Mouse (Mus musculus) megakaryocyte, embryonic 14.5 days (primary cell): ENCODE results near the gene Rhobtb1.

Source experiments
- FLI1 ChIP-seq: IDR thresholded peaks from 2 replicates; pipeline ENCODE4 v1.6.1; 2012; ENCODE audit warnings: low read length, inconsistent platforms, mixed read lengths
- GATA1 ChIP-seq: IDR thresholded peaks from 3 replicates; pipeline ENCODE4 v1.6.1; 2012; ENCODE audit warnings: mixed read lengths, low read length, inconsistent platforms, borderline replicate concordance

GRCm38 (mm10) chr10:69221148-69221547, 69.9 kb downstream of the Rhobtb1 start:
- no peak for TF ChIP-seq GATA1
- no peak for TF ChIP-seq FLI1
